Mouse (Mus musculus): ENCODE measurements around the gene Psenen. TPM values are rescaled to one million over a fixed set of nuclear protein-coding genes. Genes with fewer than 3 reads are reported as not detected.

The Psenen gene
- polyA plus RNA-seq, 1 experiment from 2014 or later = 132 TPM

GRCm38 (mm10) chr7:30596811-30597210 lies 33.4 kb upstream of the Psenen start:
- Histone ChIP-seq H3K9ac (no peak overlapping the region), H3K36me3 (no peaks in the 10 kb centered on the region), H3K27me3 (no peaks in the 10 kb centered on the region), H3K4me2 (replicated peaks) (no peak overlapping the region), H3K27ac (no peak overlapping the region), H3K9me3 (0 out of 2 replicates have a peak, but pooled peaks cover 2% of the 10 kb centered on the region), H3K4me3 (no peak overlapping the region), H3K4me1 (no peaks in the 10 kb centered on the region)
- 68% methylated on average over 5 of the region's 5 CpGs for WGBS
- ATAC-seq (ENCODE audit: insufficient number of reproducible peaks, insufficient read depth, low FRiP score, low TSS enrichment) = no peak

- no peak for ATAC-seq (ENCODE audit: insufficient number of reproducible peaks, insufficient read depth, low FRiP score, low TSS enrichment)
- Histone ChIP-seq H3K27ac (no peak overlapping the region), H3K4me1 (no peaks in the 10 kb centered on the region), H3K27me3 (no peaks in the 10 kb centered on the region), H3K9ac (no peak overlapping the region), H3K4me3 (no peak overlapping the region), H3K4me2 (replicated peaks) (no peak overlapping the region), H3K36me3 (no peaks in the 10 kb centered on the region), H3K9me3 (0 out of 2 replicates have a peak, but pooled peaks cover 2% of the 10 kb centered on the region)
- WGBS = 78% methylated on average over 5 of the region's 5 CpGs
Observed at GRCm38 (mm10) chr7:30596093-30596492, 32.7 kb upstream of the Psenen start.

- Histone ChIP-seq H3K4me2 (replicated peaks) (no peak overlapping the region), H3K4me3 (no peak overlapping the region), H3K27me3 (no peaks in the 10 kb centered on the region), H3K36me3 (no peaks in the 10 kb centered on the region), H3K9ac (no peak overlapping the region), H3K27ac (no peak overlapping the region), H3K4me1 (peaks cover 7% of the 10 kb centered on the region), H3K9me3 (0 out of 2 replicates have a peak, but pooled peaks cover 2% of the 10 kb centered on the region)
- WGBS = 78% methylated on average over 3 of the region's 4 CpGs
- no peak for ATAC-seq (ENCODE audit: insufficient number of reproducible peaks, insufficient read depth, low FRiP score, low TSS enrichment)
Observed at GRCm38 (mm10) chr7:30594510-30595024, 31.1 kb upstream of the Psenen start.

GRCm38 (mm10) chr7:30593579-30594509 lies 30.4 kb upstream of the Psenen start:
- Histone ChIP-seq H3K27ac (no peak overlapping the region), H3K27me3 (no peaks in the 10 kb centered on the region), H3K9me3 (0 out of 2 replicates have a peak, but pooled peaks cover 2% of the 10 kb centered on the region), H3K4me2 (replicated peaks) (no peak overlapping the region), H3K4me1 (peaks cover 8% of the 10 kb centered on the region), H3K4me3 (no peak overlapping the region), H3K9ac (no peak overlapping the region), H3K36me3 (no peaks in the 10 kb centered on the region)
- no peak for ATAC-seq (ENCODE audit: insufficient number of reproducible peaks, insufficient read depth, low FRiP score, low TSS enrichment)
- 79% methylated on average over 10 of the region's 10 CpGs for WGBS

GRCm38 (mm10) chr7:30592772-30593423 lies 29.5 kb upstream of the Psenen start:
- WGBS = 55% methylated on average over 5 of the region's 5 CpGs
- ATAC-seq (ENCODE audit: insufficient number of reproducible peaks, insufficient read depth, low FRiP score, low TSS enrichment) = no peak
- H3K9me3 ChIP-seq = no peaks in the 10 kb centered on the region
- no peak overlapping the region for H3K4me3 ChIP-seq
- no peak overlapping the region for H3K27ac ChIP-seq
- H3K4me2 ChIP-seq (replicated peaks) = no peak overlapping the region
- H3K4me1 ChIP-seq = peaks cover 8% of the 10 kb centered on the region
- H3K27me3 ChIP-seq = no peaks in the 10 kb centered on the region
- H3K36me3 ChIP-seq = no peaks in the 10 kb centered on the region
- no peak overlapping the region for H3K9ac ChIP-seq

GRCm38 (mm10) chr7:30591605-30591951 lies 28.2 kb upstream of the Psenen start:
- H3K9ac ChIP-seq = peak overlapping the region; percentile 19; the same call in 1 of the 2 replicates
- H3K9me3 ChIP-seq = no peaks in the 10 kb centered on the region
- no peak overlapping the region for H3K4me2 ChIP-seq (replicated peaks)
- ATAC-seq (ENCODE audit: insufficient number of reproducible peaks, insufficient read depth, low FRiP score, low TSS enrichment) = no peak
- H3K4me1 ChIP-seq = peaks cover 19% of the 10 kb centered on the region
- H3K27me3 ChIP-seq = no peaks in the 10 kb centered on the region
- H3K4me3 ChIP-seq = no peak overlapping the region
- WGBS = 45% methylated on average over 4 of the region's 4 CpGs
- H3K27ac ChIP-seq = no peak overlapping the region
- peaks cover 2% of the 10 kb centered on the region; the same call in 1 of the 2 replicates for H3K36me3 ChIP-seq

GRCm38 (mm10) chr7:30590927-30591604 lies 27.6 kb upstream of the Psenen start:
- Histone ChIP-seq H3K4me3 (no peak overlapping the region), H3K4me1 (peaks cover 19% of the 10 kb centered on the region), H3K36me3 (peaks cover 8% of the 10 kb centered on the region), H3K9me3 (no peaks in the 10 kb centered on the region), H3K4me2 (replicated peaks) (no peak overlapping the region), H3K27me3 (no peaks in the 10 kb centered on the region), H3K27ac (no peak overlapping the region), H3K9ac (peak overlapping the region; percentile 19)
- 81% methylated on average over 9 of the region's 9 CpGs for WGBS
- no peak for ATAC-seq (ENCODE audit: insufficient number of reproducible peaks, insufficient read depth, low FRiP score, low TSS enrichment)

- WGBS = 29% methylated on average over 40 of the region's 40 CpGs
- Histone ChIP-seq H3K4me2 (replicated peaks) (peak overlapping the region; percentile 83), H3K9ac (peak overlapping the region; percentile 99), H3K27me3 (no peaks in the 10 kb centered on the region), H3K36me3 (peaks cover 20% of the 10 kb centered on the region), H3K4me3 (peak overlapping the region; percentile 99), H3K27ac (peak overlapping the region; percentile 93), H3K4me1 (peaks cover 19% of the 10 kb centered on the region), H3K9me3 (no peaks in the 10 kb centered on the region)
- peak; percentile 52 for ATAC-seq (ENCODE audit: insufficient number of reproducible peaks, insufficient read depth, low FRiP score, low TSS enrichment)
Observed at GRCm38 (mm10) chr7:30589435-30590301, 26.2 kb upstream of the Psenen start.

- Histone ChIP-seq H3K27ac (peak within 1 kb of the TSS; percentile 93), H3K9me3 (no peaks in the 10 kb centered on the region), H3K27me3 (no peaks in the 10 kb centered on the region), H3K4me2 (replicated peaks) (peak within 1 kb of the TSS; percentile 83), H3K4me1 (peaks cover 19% of the 10 kb centered on the region), H3K4me3 (peak within 1 kb of the TSS; percentile 99), H3K9ac (peak within 1 kb of the TSS; percentile 99), H3K36me3 (peaks cover 28% of the 10 kb centered on the region)
- ATAC-seq (ENCODE audit: insufficient number of reproducible peaks, insufficient read depth, low FRiP score, low TSS enrichment) = peak; percentile 97
- under 1% methylated on average over 50 of the region's 68 CpGs for WGBS
Observed at GRCm38 (mm10) chr7:30588676-30589434, 25.4 kb upstream of the Psenen start, which contains the start of gene Kmt2b. Kmt2b (minus strand) TSS chr7:30588726.

Data from embryonic facial prominence, embryonic 12.5 days (tissue).